Mouse (Mus musculus) hematopoietic multipotent progenitor cell, adult 10-12 weeks (in vitro differentiated cells): ENCODE results near the gene Bag2. TPM values are rescaled to one million over a fixed set of nuclear protein-coding genes. Genes with fewer than 3 reads are reported as not detected.

ENCODE experiments used
- polyA plus RNA-seq: library from polyadenylated mRNA; stranded (reverse); fragments of >175 nt; gene quantifications from 2 replicates; pipeline ENCODE4 v1.2.3, GENCODE M21; 2012; ENCODE audit warnings: low replicate concordance

The Bag2 gene
- polyA plus RNA-seq: 1.4 and 2.5 TPM in 2 replicates

GRCm38 (mm10) chr1:33757491-33758041 lies at the start of gene Bag2:
Bag2 (minus strand) TSS chr1:33757795.

GRCm38 (mm10) chr1:33719733-33720225 lies 37.8 kb downstream of the Bag2 start, which contains the start of gene Rab23:
Rab23 (plus strand) TSS chr1:33719887.

Other genes starting within 250 kb of the Bag2 start
- 0.74 and 4.6 TPM in 2 replicates for gene Prim2, start 88.0 kb downstream of the Bag2 start, polyA plus RNA-seq
- 3.2 and 5.2 TPM in 2 replicates for gene Rab23, start 37.9 kb downstream of the Bag2 start, polyA plus RNA-seq
- 8.1 and 18.6 TPM in 2 replicates for gene Zfp451, start 56.8 kb upstream of the Bag2 start, polyA plus RNA-seq
- 0.35 and 0.38 TPM in 2 replicates for gene Bend6, start 150.0 kb upstream of the Bag2 start, polyA plus RNA-seq
- 9.5 and 14.8 TPM in 2 replicates for gene Dst, start 150.4 kb upstream of the Bag2 start, polyA plus RNA-seq